Mouse (Mus musculus) megakaryocyte-erythroid progenitor cell, adult 5 weeks (primary cell): ENCODE measurements around the gene Vmn2r44. TPM values are rescaled to one million over a fixed set of nuclear protein-coding genes. Genes with fewer than 3 reads are reported as not detected.

ENCODE experiments used
- polyA plus RNA-seq: library from polyadenylated mRNA; stranded (reverse); fragments of >175 nt; gene quantifications from 2 replicates; pipeline ENCODE4 v1.2.3, GENCODE M21; 2012

The Vmn2r44 gene
- 0.01 TPM in 2 replicates for polyA plus RNA-seq

DNA sequence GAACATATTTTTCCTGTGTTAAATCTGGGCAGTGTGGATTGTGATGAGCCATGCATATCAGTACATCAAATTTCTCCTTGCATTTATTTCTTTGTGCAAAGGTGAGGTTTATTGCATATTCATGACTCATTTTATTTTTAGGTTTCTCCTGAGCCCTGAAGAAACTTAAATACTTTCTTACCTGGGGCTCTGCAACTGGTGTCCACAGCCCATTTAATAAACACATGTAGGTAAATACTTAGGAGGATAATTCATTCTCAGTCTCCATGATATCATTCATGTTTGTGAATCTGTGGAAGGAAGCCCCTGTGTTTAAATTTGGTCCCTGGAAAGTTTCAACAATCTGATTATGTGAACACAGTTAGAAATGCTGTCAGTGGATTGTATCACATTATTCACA lies at the start of gene Vmn2r44:
Vmn2r44 (minus strand) TSS at position 101 of the 400 bp plus-strand sequence.

Other genes with a start within 250 kb of the Vmn2r44 start
- not detected in 2 replicates for gene Vmn2r41, start 221.7 kb downstream of the Vmn2r44 start, polyA plus RNA-seq
- not detected in 2 replicates for gene Vmn2r42, start 183.0 kb downstream of the Vmn2r44 start, polyA plus RNA-seq
- not detected in 2 replicates for gene Vmn2r43, start 122.7 kb downstream of the Vmn2r44 start, polyA plus RNA-seq
- not detected in 2 replicates for gene Vmn2r45, start 105.7 kb upstream of the Vmn2r44 start, polyA plus RNA-seq